Mouse (Mus musculus): Measurements from ENCODE around the gene Rhbdl2.
A peak's percentile ranks its signal among the peaks of the same experiment; 100 is the strongest.

Gene Rhbdl2

GRCm38 (mm10) chr4:123787191-123787985 lies at the start of gene Rhbdl2:
TSS of gene Rhbdl2 (plus strand) at chr4:123787874.
- DNase-seq, result peak; percentile 42

GRCm38 (mm10) chr4:123738708-123739107 lies 49.0 kb upstream of the Rhbdl2 start:
- DNase-seq, result no peak

GRCm38 (mm10) chr4:123742891-123743290 lies 44.8 kb upstream of the Rhbdl2 start:
- DNase-seq, result no peak

GRCm38 (mm10) chr4:123745221-123745775 lies 42.4 kb upstream of the Rhbdl2 start:
- DNase-seq, result no peak

- DNase-seq, result no peak
These were observed 38.8 kb upstream of the Rhbdl2 start for GRCm38 (mm10) chr4:123748726-123749415.

GRCm38 (mm10) chr4:123749484-123750130 lies 38.1 kb upstream of the Rhbdl2 start:
- no peak for DNase-seq

GRCm38 (mm10) chr4:123750152-123750651 lies 37.5 kb upstream of the Rhbdl2 start, which contains the start of gene Akirin1:
TSS of gene Akirin1 (minus strand) at chr4:123750345.
- DNase-seq, result peak; percentile 98

GRCm38 (mm10) chr4:123750707-123751312 lies 36.9 kb upstream of the Rhbdl2 start:
- DNase-seq, result no peak

GRCm38 (mm10) chr4:123758306-123758705 lies 29.4 kb upstream of the Rhbdl2 start:
- no peak for DNase-seq

GRCm38 (mm10) chr4:123765071-123765470 lies 22.6 kb upstream of the Rhbdl2 start:
- DNase-seq, result no peak

- no peak for DNase-seq
These were observed 19.9 kb upstream of the Rhbdl2 start for GRCm38 (mm10) chr4:123767807-123768206.

GRCm38 (mm10) chr4:123768234-123768633 lies 19.4 kb upstream of the Rhbdl2 start:
- DNase-seq, result no peak

- no peak for DNase-seq
These were observed 5.0 kb downstream of the Rhbdl2 start for GRCm38 (mm10) chr4:123792666-123793065.

GRCm38 (mm10) chr4:123793136-123793535 lies 5.5 kb downstream of the Rhbdl2 start:
- no peak for DNase-seq

- no peak for DNase-seq
These were observed 7.4 kb downstream of the Rhbdl2 start for GRCm38 (mm10) chr4:123795057-123795456.

- DNase-seq, result no peak
These were observed 9.7 kb downstream of the Rhbdl2 start for GRCm38 (mm10) chr4:123797403-123797802.

GRCm38 (mm10) chr4:123797856-123798255 lies 10.2 kb downstream of the Rhbdl2 start:
- peak; percentile 8 for DNase-seq

GRCm38 (mm10) chr4:123803642-123804041 lies 16.0 kb downstream of the Rhbdl2 start:
- no peak for DNase-seq

- no peak for DNase-seq
These were observed 20.6 kb downstream of the Rhbdl2 start for GRCm38 (mm10) chr4:123808304-123808703.

- DNase-seq, result no peak
These were observed 23.0 kb downstream of the Rhbdl2 start for GRCm38 (mm10) chr4:123810475-123811295.

- no peak for DNase-seq
These were observed 24.9 kb downstream of the Rhbdl2 start for GRCm38 (mm10) chr4:123812525-123812924.

GRCm38 (mm10) chr4:123814030-123814501 lies 26.4 kb downstream of the Rhbdl2 start:
- DNase-seq, result no peak
